Mouse (Mus musculus) MEL (cell line): Measurements from ENCODE around the gene Olfr967.

ENCODE experiments used
- GATA1 ChIP-seq: IDR thresholded peaks from 2 replicates; pipeline ENCODE4 v1.6.1; 2011; ENCODE audit warnings: low read depth, low read length, improper control_type of control experiment
- KAT2A ChIP-seq: conservative IDR thresholded peaks from 2 replicates; pipeline ENCODE4 v1.6.1; 2012; ENCODE audit warnings: low read depth, low read length, improper control_type of control experiment, inconsistent platforms
- POLR2AphosphoS2 ChIP-seq: IDR thresholded peaks from 2 replicates; pipeline ENCODE4 v1.6.1; 2011; ENCODE audit warnings: low read length, improper control_type of control experiment
- USF1 ChIP-seq: IDR thresholded peaks from 2 replicates; pipeline ENCODE4 v1.6.1; 2014; ENCODE audit warnings: low read depth, mild to moderate bottlenecking, inconsistent platforms, low read length, improper control_type of control experiment, moderate library complexity

DNA sequence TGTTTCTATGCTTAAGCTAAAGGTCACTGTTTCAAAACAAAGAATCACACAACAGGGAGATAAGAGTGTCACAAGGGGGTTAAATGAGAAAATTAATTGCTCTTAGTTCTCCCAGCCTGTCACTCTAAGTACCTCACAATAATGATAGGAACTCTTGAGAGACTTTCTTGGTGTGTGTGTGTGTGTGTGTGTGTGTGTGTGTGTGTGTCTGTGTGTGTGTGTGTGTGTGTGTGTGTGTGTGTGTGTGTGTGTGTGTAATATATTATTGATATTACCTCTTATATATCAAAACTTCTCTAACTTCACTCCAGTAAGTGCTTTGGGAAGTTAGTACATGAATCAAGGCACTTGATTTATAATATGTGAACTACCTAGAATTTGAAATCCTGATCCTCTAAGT, 35.0 kb upstream of the Olfr967 start, which contains the start of gene Olfr965:
- TF ChIP-seq POLR2AphosphoS2 = no peak
- TF ChIP-seq USF1 = no peak
- TF ChIP-seq GATA1 = no peak
- TF ChIP-seq KAT2A = no peak
